Mouse (Mus musculus) intestine, postnatal 0 days (tissue): Measurements from ENCODE around the gene Cd7. TPM values are rescaled to one million over a fixed set of nuclear protein-coding genes. Genes with fewer than 3 reads are reported as not detected.

Experiments used
- ATAC-seq: fragments of 200-750 bp; cut with Nextera tagmentation; 2 replicates; pipeline ENCODE4 v1.8.0; 2017; ENCODE audit warnings: mild to moderate bottlenecking, moderate TSS enrichment, moderate library complexity
- H3K27ac ChIP-seq: fragments of 300-500 bp; sonication (generic); 2 replicates; pipeline ENCODE4 v1.5.1; 2014; ENCODE audit warnings: mild to moderate bottlenecking, low read depth, low read length, moderate library complexity
- H3K27me3 ChIP-seq: fragments of 300-500 bp; sonication (generic); replicated peaks from 2 replicates; pipeline ENCODE4 v1.6.1; 2014; ENCODE audit warnings: low read length, mixed read lengths; ENCODE audit not compliant: control insufficient read depth, insufficient read depth
- H3K36me3 ChIP-seq: fragments of 300-500 bp; sonication (generic); 2 replicates; pipeline ENCODE4 v1.6.1; 2014; ENCODE audit warnings: mild to moderate bottlenecking, moderate library complexity; ENCODE audit not compliant: control insufficient read depth, insufficient read depth
- H3K4me1 ChIP-seq: fragments of 300-500 bp; sonication (generic); replicated peaks from 2 replicates; pipeline ENCODE4 v1.6.1; 2014; ENCODE audit warnings: antibody characterized with exemption, low read length, mixed read lengths; ENCODE audit not compliant: control insufficient read depth, insufficient read depth
- H3K4me2 ChIP-seq: fragments of 300-500 bp; sonication (generic); replicated peaks from 2 replicates; pipeline ENCODE4 v1.6.1; 2014; ENCODE audit warnings: low read depth, mild to moderate bottlenecking, moderate library complexity
- H3K4me3 ChIP-seq: fragments of 300-500 bp; sonication (generic); 2 replicates; pipeline ENCODE4 v1.5.1; 2014; ENCODE audit warnings: low read depth, low read length
- H3K9ac ChIP-seq: fragments of 300-500 bp; sonication (generic); 2 replicates; pipeline ENCODE4 v1.6.1; 2014; ENCODE audit warnings: mild to moderate bottlenecking, low read depth, low read length
- H3K9me3 ChIP-seq: fragments of 300-500 bp; sonication (generic); 2 replicates; pipeline ENCODE4 v1.6.1; 2016; ENCODE audit warnings: mixed run types; ENCODE audit not compliant: control insufficient read depth
- CTCF ChIP-seq: sonication (generic); IDR thresholded peaks from 2 replicates; pipeline ENCODE4 v1.5.1; 2016; ENCODE audit warnings: low read depth, mild to moderate bottlenecking, control low read depth, antibody characterized with exemption, moderate library complexity
- WGBS: fragments of 180-500 bp; shearing (Covaris S2); extraction: QIAGEN DNeasy Blood & Tissue Kit; methylation state at CpG from one replicate; pipeline ENCODE4 v1.1.7; 2014; 5-methylcytosine and 5-hydroxymethylcytosine counted together
- polyA plus RNA-seq: library from polyadenylated mRNA; unstranded; fragments of >200 nt; fragmentation: Nextera tagmentation; extraction: Ambion mirVana; gene quantifications from 2 replicates; pipeline ENCODE4 v1.2.1, GENCODE M21; 2015

Cd7 gene
- 2.2 and 2.3 TPM in 2 replicates for polyA plus RNA-seq

DNA sequence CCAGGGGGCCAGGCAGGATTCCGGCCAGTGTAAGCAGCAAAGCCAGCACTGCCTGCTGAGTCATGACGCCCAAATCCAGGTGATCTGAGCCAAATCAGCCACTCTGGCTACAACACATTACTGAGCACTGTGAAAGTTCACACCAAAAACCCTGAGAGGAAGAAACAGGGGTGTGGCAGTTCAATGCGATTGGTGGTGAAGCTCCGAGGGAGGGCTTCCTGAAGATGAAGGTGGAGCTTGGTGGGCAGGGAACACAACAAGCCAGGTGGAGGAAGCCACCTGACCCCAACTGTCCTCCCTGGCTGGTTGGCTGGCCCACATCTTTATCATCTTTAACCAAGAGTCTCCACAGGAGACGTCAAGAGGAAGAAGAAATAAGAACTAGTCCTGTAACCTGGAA, at the start of gene Cd7:
TSS of gene Cd7 (minus strand) at position 117 of the 400 bp plus-strand sequence.
- no peak within 1 kb of the TSS for H3K4me3 ChIP-seq
- WGBS: 62% methylated on average over 5 of the region's 5 CpGs
- no peaks in the 10 kb centered on the region for H3K4me1 ChIP-seq
- H3K27ac ChIP-seq: no peak within 1 kb of the TSS
- H3K27me3 ChIP-seq: no peaks in the 10 kb centered on the region
- H3K9ac ChIP-seq: no peak within 1 kb of the TSS
- no peak for TF ChIP-seq CTCF
- ATAC-seq: no peak
- no peaks in the 10 kb centered on the region for H3K9me3 ChIP-seq
- H3K36me3 ChIP-seq: no peaks in the 10 kb centered on the region
- no peak within 1 kb of the TSS for H3K4me2 ChIP-seq

DNA sequence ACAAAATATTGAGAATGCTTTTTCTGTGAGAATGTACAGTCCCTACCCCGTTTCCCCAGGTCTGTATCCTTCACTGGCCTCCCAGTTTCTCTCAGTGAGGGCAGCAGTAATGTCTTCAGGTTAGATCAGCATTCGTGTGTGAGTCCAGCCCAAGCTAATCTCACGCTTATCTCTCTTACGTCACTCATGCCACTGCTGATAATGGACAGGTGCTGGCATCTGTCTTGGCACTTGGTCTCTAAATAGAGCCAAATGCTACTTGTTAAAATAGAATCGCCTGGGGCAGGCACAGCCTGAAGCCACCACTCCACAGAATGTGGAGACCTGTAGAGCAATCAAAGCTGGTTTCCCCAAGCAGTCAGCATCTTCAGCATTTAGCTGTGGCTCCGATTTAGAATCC, 49.8 kb upstream of the Cd7 start:
- ATAC-seq: no peak
- Histone ChIP-seq H3K4me1 (no peaks in the 10 kb centered on the region; the same call in 1 of the 2 replicates), H3K9me3 (no peaks in the 10 kb centered on the region), H3K4me3 (no peak overlapping the region), H3K9ac (no peak overlapping the region), H3K27me3 (no peaks in the 10 kb centered on the region), H3K4me2 (no peak overlapping the region), H3K36me3 (no peaks in the 10 kb centered on the region), H3K27ac (peak overlapping the region; percentile 74)
- 39% methylated on average over 6 of the region's 6 CpGs for WGBS
- TF ChIP-seq CTCF: no peak

DNA sequence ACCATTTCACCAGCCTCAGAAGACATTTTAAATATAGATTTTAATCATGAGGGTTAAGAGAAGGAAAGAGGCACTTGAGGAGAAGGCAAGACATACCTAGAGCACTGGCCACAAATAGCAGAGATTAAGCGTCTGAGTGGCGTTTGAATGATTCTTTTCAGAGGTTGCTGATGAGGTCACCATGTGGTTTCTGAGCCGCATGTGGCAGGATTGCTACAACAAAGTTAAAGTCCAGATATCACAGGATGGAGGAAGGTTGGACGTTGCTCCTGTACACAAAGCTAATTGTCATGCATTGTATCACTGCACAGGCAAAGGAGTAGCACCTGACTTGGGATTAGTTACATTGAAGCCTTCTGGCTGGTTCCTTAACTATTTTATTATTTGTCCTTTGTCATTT, 47.1 kb upstream of the Cd7 start:
- 31% methylated on average over 4 of the region's 4 CpGs for WGBS
- Histone ChIP-seq H3K4me3 (no peak overlapping the region), H3K4me2 (peak overlapping the region; percentile 33), H3K27me3 (no peaks in the 10 kb centered on the region), H3K9me3 (no peaks in the 10 kb centered on the region), H3K27ac (peak overlapping the region; percentile 86), H3K4me1 (peaks cover 9% of the 10 kb centered on the region; the same call in 1 of the 2 replicates), H3K36me3 (no peaks in the 10 kb centered on the region), H3K9ac (0 out of 2 replicates have a peak overlapping the region, but pooled peaks have one; percentile 8)
- ATAC-seq: peak; percentile 80
- no peak for TF ChIP-seq CTCF

GRCm38 (mm10) chr11:121085181-121085580, 46.0 kb upstream of the Cd7 start:
- ATAC-seq: peak; percentile 55
- H3K27ac ChIP-seq: peak overlapping the region; percentile 86

GRCm38 (mm10) chr11:121082857-121083500, 43.8 kb upstream of the Cd7 start:
- 0 out of 2 replicates have a peak overlapping the region, but pooled peaks have one; percentile 35 for H3K4me2 ChIP-seq

More at GRCm38 (mm10) chr11:121085181-121085580, 46.0 kb upstream of the Cd7 start:
- H3K9ac ChIP-seq: 0 out of 2 replicates have a peak overlapping the region, but pooled peaks have one; percentile 8
- 27% methylated on average over 5 of the region's 5 CpGs for WGBS
- peaks cover 9% of the 10 kb centered on the region; the same call in 1 of the 2 replicates for H3K4me1 ChIP-seq
- no peaks in the 10 kb centered on the region for H3K36me3 ChIP-seq
- no peaks in the 10 kb centered on the region for H3K9me3 ChIP-seq
- no peak for TF ChIP-seq CTCF
- no peaks in the 10 kb centered on the region for H3K27me3 ChIP-seq
- H3K4me2 ChIP-seq: peak overlapping the region; percentile 33
- H3K4me3 ChIP-seq: no peak overlapping the region

DNA sequence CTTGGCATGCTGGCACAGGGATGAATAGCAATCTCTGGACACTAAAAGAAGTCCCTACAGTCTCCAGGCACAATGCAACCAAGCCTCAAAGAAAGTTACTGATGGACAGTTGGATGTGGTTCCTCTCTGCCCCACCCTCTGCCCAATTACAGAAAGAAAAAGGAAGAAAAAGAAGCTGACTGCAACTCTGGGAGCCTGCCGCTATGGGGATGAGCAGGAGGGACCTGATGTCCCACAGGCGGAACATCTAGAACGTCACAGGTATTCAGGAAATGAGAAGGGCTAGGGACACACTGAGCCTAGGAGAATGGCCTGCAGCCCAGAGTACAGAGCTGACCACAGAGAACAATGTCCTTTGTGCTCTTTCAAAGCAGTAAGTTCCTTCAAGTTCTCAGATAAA, 43.0 kb upstream of the Cd7 start:
- no peak for TF ChIP-seq CTCF
- Histone ChIP-seq H3K36me3 (no peaks in the 10 kb centered on the region), H3K4me1 (peaks cover 9% of the 10 kb centered on the region; the same call in 1 of the 2 replicates), H3K4me3 (no peak overlapping the region), H3K27me3 (no peaks in the 10 kb centered on the region), H3K27ac (0 out of 2 replicates have a peak overlapping the region, but pooled peaks have one; percentile 28), H3K4me2 (no peak overlapping the region), H3K9ac (no peak overlapping the region), H3K9me3 (no peaks in the 10 kb centered on the region)
- 80% methylated on average over 3 of the region's 3 CpGs for WGBS
- no peak for ATAC-seq

More at GRCm38 (mm10) chr11:121082857-121083500, 43.8 kb upstream of the Cd7 start:
- H3K9ac ChIP-seq: no peak overlapping the region
- WGBS: 35% methylated on average over 6 of the region's 6 CpGs
- H3K36me3 ChIP-seq: no peaks in the 10 kb centered on the region
- H3K9me3 ChIP-seq: no peaks in the 10 kb centered on the region
- no peak for TF ChIP-seq CTCF
- H3K4me3 ChIP-seq: no peak overlapping the region
- ATAC-seq: no peak
- no peaks in the 10 kb centered on the region for H3K27me3 ChIP-seq
- peak overlapping the region; percentile 68 for H3K27ac ChIP-seq
- peaks cover 9% of the 10 kb centered on the region; the same call in 1 of the 2 replicates for H3K4me1 ChIP-seq
